Mouse (Mus musculus) macrophage (primary cell): ENCODE results near the gene Cdkn2a. TPM values are rescaled to one million over a fixed set of nuclear protein-coding genes. Genes with fewer than 3 reads are reported as not detected.

Source experiments
- H3K27ac ChIP-seq: fragments of 350-480 bp; formaldehyde crosslinking; 2 replicates; pipeline ENCODE4 v1.9.0; 2021
- H3K36me3 ChIP-seq: fragments of 350-480 bp; formaldehyde crosslinking; 2 replicates; pipeline ENCODE4 v1.9.0; 2021; ENCODE audit errors: inconsistent target
- H3K4me3 ChIP-seq: fragments of 350-480 bp; formaldehyde crosslinking; 2 replicates; pipeline ENCODE4 v1.9.0; 2021; ENCODE audit errors: inconsistent target
- H3K79me2 ChIP-seq: fragments of 350-480 bp; formaldehyde crosslinking; 2 replicates; pipeline ENCODE4 v1.9.0; 2021; ENCODE audit errors: inconsistent target
- WGBS: methylation state at CpG from one replicate; pipeline ENCODE4 v1.1.7; 2026; ENCODE audit warnings: inconsistent platforms; ENCODE audit not compliant: missing documents; 5-methylcytosine and 5-hydroxymethylcytosine counted together
- polyA plus RNA-seq: library from polyadenylated mRNA; stranded (reverse); fragments of 250-400 nt; gene quantifications from 3 replicates; pipeline ENCODE4 v1.2.4, GENCODE M21; 2018; ENCODE audit warnings: inconsistent platforms

Gene Cdkn2a
- polyA plus RNA-seq, 1 experiment from 2014 or later: 0.24 TPM

- H3K27ac ChIP-seq: no peak overlapping the region
- H3K36me3 ChIP-seq: no peaks in the 10 kb centered on the region
- no peaks in the 10 kb centered on the region for H3K79me2 ChIP-seq
- 21% methylated on average over 4 of the region's 4 CpGs for WGBS
- H3K4me3 ChIP-seq: no peak overlapping the region
Measured at GRCm38 (mm10) chr4:89289028-89289427, 5.4 kb downstream of the Cdkn2a start.

- H3K4me3 ChIP-seq: no peak overlapping the region
- no peaks in the 10 kb centered on the region for H3K36me3 ChIP-seq
- WGBS: 0% methylated on average over 1 of the region's 1 CpGs
- no peak overlapping the region for H3K27ac ChIP-seq
- no peaks in the 10 kb centered on the region for H3K79me2 ChIP-seq
Measured at GRCm38 (mm10) chr4:89286566-89286965, 7.9 kb downstream of the Cdkn2a start.

- Histone ChIP-seq H3K27ac (no peak overlapping the region), H3K79me2 (no peaks in the 10 kb centered on the region), H3K4me3 (no peak overlapping the region), H3K36me3 (no peaks in the 10 kb centered on the region)
- WGBS: 52% methylated on average over 7 of the region's 7 CpGs
Measured at GRCm38 (mm10) chr4:89285688-89286087, 8.8 kb downstream of the Cdkn2a start.

GRCm38 (mm10) chr4:89282661-89283060 lies 11.8 kb downstream of the Cdkn2a start:
- no peak overlapping the region for H3K27ac ChIP-seq
- H3K4me3 ChIP-seq: no peak overlapping the region
- 7% methylated on average over 12 of the region's 12 CpGs for WGBS
- H3K79me2 ChIP-seq: no peaks in the 10 kb centered on the region
- H3K36me3 ChIP-seq: no peaks in the 10 kb centered on the region

DNA sequence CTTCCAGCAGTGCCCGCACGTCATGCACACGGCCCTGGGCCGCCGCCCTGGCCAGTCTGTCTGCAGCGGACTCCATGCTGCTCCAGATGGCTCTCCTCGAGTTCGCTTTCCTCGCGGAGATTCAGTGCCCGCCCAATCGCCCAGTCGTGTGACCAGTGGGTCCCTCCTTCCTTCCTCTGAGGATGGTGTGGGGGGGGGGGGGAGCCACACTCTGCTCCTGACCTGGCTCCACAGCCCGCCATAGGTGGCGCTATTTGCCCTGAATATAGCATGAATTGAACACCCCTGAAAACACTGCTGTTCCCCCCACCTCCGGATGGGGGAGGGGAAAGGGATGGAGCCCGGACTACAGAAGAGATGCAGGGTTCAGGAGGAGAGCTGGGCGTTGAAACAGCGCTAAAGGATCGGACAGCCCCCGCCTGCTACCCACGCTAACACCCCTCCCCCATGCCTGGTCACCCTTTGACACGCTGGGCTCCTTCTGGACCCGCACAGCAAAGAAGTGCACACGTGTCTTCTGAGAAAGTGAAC lies 12.4 kb downstream of the Cdkn2a start:
- no peak overlapping the region for H3K27ac ChIP-seq
- no peaks in the 10 kb centered on the region for H3K36me3 ChIP-seq
- WGBS: 6% methylated on average over 25 of the region's 25 CpGs
- H3K79me2 ChIP-seq: no peaks in the 10 kb centered on the region
- no peak overlapping the region for H3K4me3 ChIP-seq

GRCm38 (mm10) chr4:89281236-89281635 lies 13.2 kb downstream of the Cdkn2a start:
- H3K79me2 ChIP-seq: no peaks in the 10 kb centered on the region
- no peaks in the 10 kb centered on the region for H3K36me3 ChIP-seq
- no peak overlapping the region for H3K4me3 ChIP-seq
- WGBS: 13% methylated on average over 7 of the region's 7 CpGs
- H3K27ac ChIP-seq: no peak overlapping the region

- 0% methylated on average over 2 of the region's 2 CpGs for WGBS
- H3K27ac ChIP-seq: no peak overlapping the region
- H3K4me3 ChIP-seq: no peak overlapping the region
- no peaks in the 10 kb centered on the region for H3K36me3 ChIP-seq
- H3K79me2 ChIP-seq: no peaks in the 10 kb centered on the region
Measured at GRCm38 (mm10) chr4:89279641-89280040, 14.8 kb downstream of the Cdkn2a start.

- WGBS: 19% methylated on average over 5 of the region's 5 CpGs
- Histone ChIP-seq H3K36me3 (no peaks in the 10 kb centered on the region), H3K27ac (no peak overlapping the region), H3K4me3 (no peak overlapping the region), H3K79me2 (no peaks in the 10 kb centered on the region)
Measured at GRCm38 (mm10) chr4:89277381-89277940, 17.0 kb downstream of the Cdkn2a start.

DNA sequence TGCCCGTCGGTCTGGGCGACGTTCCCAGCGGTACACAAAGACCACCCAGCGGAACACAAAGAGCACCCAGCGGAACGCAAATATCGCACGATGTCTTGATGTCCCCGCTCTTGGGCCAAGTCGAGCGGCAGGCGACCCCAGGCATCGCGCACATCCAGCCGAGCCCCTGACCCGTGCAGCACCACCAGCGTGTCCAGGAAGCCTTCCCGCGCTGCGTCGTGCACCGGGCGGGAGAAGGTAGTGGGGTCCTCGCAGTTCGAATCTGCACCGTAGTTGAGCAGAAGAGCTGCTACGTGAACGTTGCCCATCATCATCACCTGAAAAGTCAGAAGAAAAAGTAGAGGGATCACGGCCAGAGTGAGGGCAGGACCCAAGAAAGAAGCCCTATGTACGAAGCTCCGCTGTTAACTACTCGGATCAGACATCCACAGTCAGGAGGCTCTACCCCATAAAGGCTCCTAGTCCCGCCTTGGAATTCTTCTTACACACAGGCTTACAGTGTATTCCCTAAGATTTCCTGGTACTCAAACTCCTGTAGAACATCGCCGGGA lies 17.7 kb downstream of the Cdkn2a start:
- Histone ChIP-seq H3K4me3 (no peak overlapping the region), H3K79me2 (no peaks in the 10 kb centered on the region), H3K36me3 (no peaks in the 10 kb centered on the region), H3K27ac (no peak overlapping the region)
- 8% methylated on average over 37 of the region's 37 CpGs for WGBS

- 11% methylated on average over 25 of the region's 25 CpGs for WGBS
- no peaks in the 10 kb centered on the region for H3K36me3 ChIP-seq
- no peaks in the 10 kb centered on the region for H3K79me2 ChIP-seq
- H3K4me3 ChIP-seq: no peak overlapping the region
- H3K27ac ChIP-seq: no peak overlapping the region
Measured at GRCm38 (mm10) chr4:89275811-89276584, 18.5 kb downstream of the Cdkn2a start.

GRCm38 (mm10) chr4:89274829-89275548 lies 19.5 kb downstream of the Cdkn2a start:
- Histone ChIP-seq H3K4me3 (no peak overlapping the region), H3K79me2 (no peaks in the 10 kb centered on the region), H3K36me3 (no peaks in the 10 kb centered on the region), H3K27ac (no peak overlapping the region)
- 9% methylated on average over 24 of the region's 24 CpGs for WGBS

GRCm38 (mm10) chr4:89274006-89274405 lies 20.4 kb downstream of the Cdkn2a start:
- 3% methylated on average over 14 of the region's 14 CpGs for WGBS
- H3K4me3 ChIP-seq: no peak overlapping the region
- H3K79me2 ChIP-seq: no peaks in the 10 kb centered on the region
- no peak overlapping the region for H3K27ac ChIP-seq
- no peaks in the 10 kb centered on the region for H3K36me3 ChIP-seq

- Histone ChIP-seq H3K4me3 (no peak overlapping the region), H3K36me3 (no peaks in the 10 kb centered on the region), H3K79me2 (no peaks in the 10 kb centered on the region), H3K27ac (no peak overlapping the region)
- 5% methylated on average over 6 of the region's 9 CpGs for WGBS
Measured at GRCm38 (mm10) chr4:89273585-89273984, 20.9 kb downstream of the Cdkn2a start.

DNA sequence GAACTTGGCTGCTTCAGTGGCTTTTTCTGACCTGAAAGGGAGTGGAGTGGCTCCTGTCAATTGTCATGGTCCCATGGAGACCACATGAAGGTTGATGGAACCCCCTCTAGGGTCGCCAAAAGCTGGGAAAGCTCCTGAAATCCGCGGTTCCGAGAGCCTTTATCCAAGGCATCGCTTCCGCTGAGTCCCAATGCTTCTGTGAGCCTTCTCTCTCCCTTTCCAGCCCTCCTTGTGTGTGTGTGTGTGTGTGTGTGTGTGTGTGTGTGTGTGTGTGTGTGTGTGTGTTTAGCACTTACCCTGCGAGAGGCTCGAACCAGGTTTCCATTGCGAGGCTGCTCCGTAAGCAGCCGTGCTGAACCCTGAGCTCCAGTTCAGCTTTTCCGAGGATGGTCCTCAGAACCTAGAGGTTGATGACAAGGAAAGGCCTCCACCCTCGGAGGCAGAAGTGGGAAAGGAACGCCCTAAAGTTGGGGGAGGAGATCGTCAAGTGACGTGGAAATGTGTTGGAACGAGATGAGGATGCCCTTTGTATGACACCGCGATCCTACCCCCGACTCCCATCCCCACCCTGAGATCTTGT lies 21.4 kb downstream of the Cdkn2a start:
- 6% methylated on average over 12 of the region's 20 CpGs for WGBS
- Histone ChIP-seq H3K4me3 (no peak overlapping the region), H3K27ac (no peak overlapping the region), H3K79me2 (no peaks in the 10 kb centered on the region), H3K36me3 (no peaks in the 10 kb centered on the region)
